Mouse (Mus musculus): ENCODE data around the gene Zfp36l2.

DNA sequence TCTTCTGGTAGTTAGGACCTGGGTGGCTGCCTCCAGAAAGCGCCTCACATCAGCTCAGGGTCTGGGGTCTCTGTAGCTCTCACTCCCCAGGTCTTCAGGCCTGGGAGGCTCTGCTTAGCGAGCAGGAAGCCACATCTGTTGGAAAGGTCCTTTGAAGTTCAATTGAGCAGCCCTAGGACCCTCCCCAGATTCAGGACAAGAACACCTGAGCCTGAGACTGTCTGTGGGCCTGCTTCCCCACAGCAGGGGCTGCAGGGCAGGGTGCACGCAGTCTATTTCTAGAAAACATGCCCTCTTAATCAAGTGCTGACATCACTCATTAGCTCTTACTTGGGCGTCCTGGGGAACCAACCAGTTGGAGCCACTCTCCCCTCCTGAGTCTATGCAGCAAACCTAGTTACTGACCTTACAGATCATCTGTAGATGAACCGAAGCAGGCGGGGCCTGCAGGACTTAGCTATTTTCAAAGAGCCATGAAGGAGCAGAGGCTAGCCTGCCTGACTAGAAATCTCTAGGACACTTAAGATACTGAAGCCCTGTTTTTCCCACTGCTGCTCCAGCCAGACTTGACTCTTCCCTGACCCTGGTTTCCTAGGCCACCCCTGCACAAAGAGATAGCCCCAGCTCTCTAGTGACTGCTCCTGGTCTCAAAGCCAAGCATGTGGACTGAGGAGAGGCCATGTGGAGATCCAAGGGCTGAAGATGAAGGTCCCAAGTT is 29.8 kb downstream of the Zfp36l2 start:
- TF ChIP-seq CTCF (IDR thresholded peaks at IDR 0.05; ENCODE audit: low read depth, low read length) (no peak), POLR2A (IDR thresholded peaks at IDR 0.05; ENCODE audit: insufficient read depth, low read length) (no peak)

All from ES-Bruce4 (cell line).